26 mouse cellular contexts compared by ENCODE assay signal in genomic region chr6:114264426-114264825, GRCm38 (mm10). TPM values are rescaled to one million over a fixed set of nuclear protein-coding genes. Genes with fewer than 3 reads are reported as not detected.
DNase-seq lines count a peak whose midpoint lies in the region; ATAC-seq and TF ChIP-seq lines count a peak whose summit lies in the region.
"Had no signal": no experiment of that assay in that cellular context is flagged by ENCODE, and none has a peak within 500 bp of the region (broad histone marks: within the 10 kb centered on the region; RNA-seq: fewer than 3 reads in every experiment).

No protein-coding gene starts in this region.

- H3K9me3 ChIP-seq in embryonic facial prominence, embryonic 14.5 days (ENCODE audit: control insufficient read depth, low read length), result no peaks in the 10 kb centered on the region
- no peaks in the 10 kb centered on the region for H3K9me3 ChIP-seq in embryonic facial prominence, embryonic 10.5 days
- H3K9me3 ChIP-seq in kidney, embryonic 14.5 days (ENCODE audit: control insufficient read depth, low read length), result no peaks in the 10 kb centered on the region
- H3K9me3 ChIP-seq in midbrain, embryonic 16.5 days (replicated peaks; ENCODE audit: control insufficient read depth, low read length, poor library complexity, severe bottlenecking), result no peaks in the 10 kb centered on the region
- no peaks in the 10 kb centered on the region for H3K9me3 ChIP-seq in midbrain, embryonic 10.5 days (replicated peaks)
- H3K9me3 ChIP-seq in forebrain, postnatal 0 days (ENCODE audit: low read length), result no peaks in the 10 kb centered on the region
- H3K9me3 ChIP-seq: embryonic facial prominence, embryonic 12.5 days; heart, embryonic 15.5 days; lung, embryonic 15.5 days had no signal

- no peak overlapping the region for H3K27ac ChIP-seq in embryonic facial prominence, embryonic 14.5 days (replicated peaks; ENCODE audit: low read depth, low read length)
- no peak overlapping the region for H3K27ac ChIP-seq in embryonic facial prominence, embryonic 10.5 days (replicated peaks)
- H3K27ac ChIP-seq in kidney, adult 2 months (ENCODE audit: insufficient read depth, low read depth, low read length), result no peak overlapping the region
- no peak overlapping the region for H3K27ac ChIP-seq in kidney, embryonic 14.5 days (ENCODE audit: low read depth, low read length)
- H3K27ac ChIP-seq in midbrain, embryonic 16.5 days (ENCODE audit: low read length), result 0 out of 2 replicates have a peak overlapping the region, but pooled peaks have one; percentile 2
- no peak overlapping the region for H3K27ac ChIP-seq in midbrain, embryonic 10.5 days (replicated peaks)
- H3K27ac ChIP-seq in forebrain, postnatal 0 days (ENCODE audit: low read depth, low read length), result peak overlapping the region; percentile 64; the same call in 1 of the 2 replicates
- H3K27ac ChIP-seq: embryonic facial prominence, embryonic 12.5 days; gastrocnemius, adult 2 months; heart, embryonic 15.5 days; lung, embryonic 15.5 days had no signal

- H3K36me3 ChIP-seq in embryonic facial prominence, embryonic 14.5 days (ENCODE audit: control insufficient read depth, insufficient read depth, low read length), result no peaks in the 10 kb centered on the region
- no peaks in the 10 kb centered on the region for H3K36me3 ChIP-seq in embryonic facial prominence, embryonic 10.5 days (replicated peaks)
- no peaks in the 10 kb centered on the region for H3K36me3 ChIP-seq in kidney, adult 2 months (ENCODE audit: control insufficient read depth, insufficient read depth, low read length)
- no peaks in the 10 kb centered on the region for H3K36me3 ChIP-seq in kidney, embryonic 14.5 days (ENCODE audit: control insufficient read depth, insufficient read depth, low read length)
- H3K36me3 ChIP-seq in midbrain, embryonic 16.5 days (ENCODE audit: control insufficient read depth, insufficient read depth, low read length), result no peaks in the 10 kb centered on the region
- H3K36me3 ChIP-seq in midbrain, embryonic 10.5 days, result no peaks in the 10 kb centered on the region
- no peaks in the 10 kb centered on the region for H3K36me3 ChIP-seq in forebrain, postnatal 0 days (ENCODE audit: insufficient read depth)
- H3K36me3 ChIP-seq: embryonic facial prominence, embryonic 12.5 days; heart, embryonic 15.5 days; lung, embryonic 15.5 days had no signal

- peak; percentile 84 for DNase-seq in embryonic facial prominence, embryonic 14.5 days (ENCODE audit: low spot score)
- DNase-seq in embryonic facial prominence, embryonic 10.5 days (ENCODE audit: low spot score), result no peak
- DNase-seq in kidney, adult 2 months, result peak; percentile 10
- no peak for DNase-seq in midbrain, embryonic 10.5 days (ENCODE audit: low spot score)
- DNase-seq in forebrain, postnatal 0 days, result peak; percentile 63
- no peak for DNase-seq in adrenal gland, postnatal 14 days
- DNase-seq: adrenal gland, adult 2 months; cerebellum, adult 18-20 months; gastrocnemius, adult 2 months; heart, adult 11 months; kidney, adult 8-10 months; spleen, adult 18-20 months; thymus, adult 18-20 months had no signal

- TF ChIP-seq CTCF in kidney, adult 2 months (conservative IDR thresholded peaks at IDR 0.05; ENCODE audit: insufficient read depth, insufficient read length, low read depth, low read length), result no peak
- no peak for TF ChIP-seq CTCF in forebrain, postnatal 0 days (IDR thresholded peaks at IDR 0.05; ENCODE audit: low read depth)

- TF ChIP-seq POLR2A in kidney, adult 2 months (IDR thresholded peaks at IDR 0.05; ENCODE audit: low read depth, low read length), result no peak

- no peaks in the 10 kb centered on the region for H3K4me1 ChIP-seq in embryonic facial prominence, embryonic 14.5 days (ENCODE audit: control insufficient read depth, insufficient read depth, low read length)
- peaks cover 19% of the 10 kb centered on the region for H3K4me1 ChIP-seq in embryonic facial prominence, embryonic 10.5 days
- H3K4me1 ChIP-seq in kidney, adult 2 months (ENCODE audit: control insufficient read depth, insufficient read depth, low read length), result no peaks in the 10 kb centered on the region
- no peaks in the 10 kb centered on the region for H3K4me1 ChIP-seq in kidney, embryonic 14.5 days (ENCODE audit: control insufficient read depth, insufficient read depth, low read length)
- peaks cover 18% of the 10 kb centered on the region for H3K4me1 ChIP-seq in midbrain, embryonic 16.5 days (ENCODE audit: control insufficient read depth, insufficient read depth, low read length)
- H3K4me1 ChIP-seq in midbrain, embryonic 10.5 days, result peaks cover 31% of the 10 kb centered on the region
- H3K4me1 ChIP-seq in forebrain, postnatal 0 days (ENCODE audit: insufficient read depth), result peaks cover 13% of the 10 kb centered on the region; the same call in 1 of the 2 replicates
- H3K4me1 ChIP-seq: embryonic facial prominence, embryonic 12.5 days; lung, embryonic 15.5 days had no signal

- no peak overlapping the region for H3K9ac ChIP-seq in embryonic facial prominence, embryonic 14.5 days (ENCODE audit: low read depth, low read length)
- no peak overlapping the region for H3K9ac ChIP-seq in kidney, embryonic 14.5 days (ENCODE audit: low read depth, low read length)
- no peak overlapping the region for H3K9ac ChIP-seq in midbrain, embryonic 16.5 days (ENCODE audit: low read depth, low read length)
- H3K9ac ChIP-seq in forebrain, postnatal 0 days, result no peak overlapping the region
- H3K9ac ChIP-seq: embryonic facial prominence, embryonic 12.5 days; heart, embryonic 15.5 days; lung, embryonic 15.5 days had no signal

- H3K4me2 ChIP-seq in embryonic facial prominence, embryonic 14.5 days (ENCODE audit: low read depth, low read length), result no peak overlapping the region
- no peak overlapping the region for H3K4me2 ChIP-seq in kidney, embryonic 14.5 days (replicated peaks; ENCODE audit: low read depth, low read length)
- no peak overlapping the region for H3K4me2 ChIP-seq in midbrain, embryonic 16.5 days (ENCODE audit: low read length)
- no peak overlapping the region for H3K4me2 ChIP-seq in forebrain, postnatal 0 days (ENCODE audit: low read depth)
- H3K4me2 ChIP-seq: embryonic facial prominence, embryonic 12.5 days; heart, embryonic 15.5 days; lung, embryonic 15.5 days had no signal

- WGBS in embryonic facial prominence, embryonic 14.5 days, result 46% methylated on average over 5 of the region's 5 CpGs
- 71% methylated on average over 5 of the region's 5 CpGs for WGBS in embryonic facial prominence, embryonic 10.5 days
- WGBS in kidney, adult 2 months, result 60% methylated on average over 5 of the region's 5 CpGs
- 66% methylated on average over 5 of the region's 5 CpGs for WGBS in kidney, embryonic 14.5 days
- 60% methylated on average over 5 of the region's 5 CpGs for WGBS in midbrain, embryonic 16.5 days
- 76% methylated on average over 5 of the region's 5 CpGs for WGBS in midbrain, embryonic 10.5 days
- 19% methylated on average over 5 of the region's 5 CpGs for WGBS in forebrain, postnatal 0 days

- no peaks in the 10 kb centered on the region for H3K27me3 ChIP-seq in embryonic facial prominence, embryonic 14.5 days (replicated peaks; ENCODE audit: control insufficient read depth, insufficient read depth, low read length)
- 0 out of 2 replicates have a peak, but pooled peaks cover 4% of the 10 kb centered on the region for H3K27me3 ChIP-seq in embryonic facial prominence, embryonic 10.5 days (replicated peaks; ENCODE audit: low read depth, poor library complexity, severe bottlenecking)
- no peaks in the 10 kb centered on the region for H3K27me3 ChIP-seq in kidney, adult 2 months (replicated peaks; ENCODE audit: control insufficient read depth, insufficient read depth, low read length)
- H3K27me3 ChIP-seq in kidney, embryonic 14.5 days (ENCODE audit: control insufficient read depth, insufficient read depth, low read length), result 0 out of 2 replicates have a peak, but pooled peaks cover 4% of the 10 kb centered on the region
- H3K27me3 ChIP-seq in midbrain, embryonic 16.5 days (ENCODE audit: control insufficient read depth, insufficient read depth, low read depth, low read length), result no peaks in the 10 kb centered on the region
- no peaks in the 10 kb centered on the region for H3K27me3 ChIP-seq in midbrain, embryonic 10.5 days (ENCODE audit: low read depth, poor library complexity, severe bottlenecking)
- H3K27me3 ChIP-seq in forebrain, postnatal 0 days (ENCODE audit: insufficient read depth, low read length), result no peaks in the 10 kb centered on the region
- H3K27me3 ChIP-seq: lung, embryonic 15.5 days had no signal

- peak; percentile 65; the same call in 1 of the 2 replicates for ATAC-seq in embryonic facial prominence, embryonic 14.5 days (ENCODE audit: low read depth)
- ATAC-seq in kidney, embryonic 14.5 days (ENCODE audit: low FRiP score, low TSS enrichment), result no peak
- ATAC-seq in midbrain, embryonic 16.5 days, result no peak
- ATAC-seq in forebrain, postnatal 0 days, result peak; percentile 57; the same call in 1 of the 2 replicates
- ATAC-seq: CD4-positive, CD25-positive, alpha-beta regulatory T cell, adult 4 months; hindbrain, embryonic 16.5 days had no signal

- H3K4me3 ChIP-seq in embryonic facial prominence, embryonic 14.5 days (ENCODE audit: low read depth, low read length), result no peak overlapping the region
- H3K4me3 ChIP-seq in embryonic facial prominence, embryonic 10.5 days, result no peak overlapping the region
- H3K4me3 ChIP-seq in kidney, adult 2 months (ENCODE audit: insufficient read depth, low read depth, low read length), result no peak overlapping the region
- H3K4me3 ChIP-seq in kidney, embryonic 14.5 days (ENCODE audit: low read length), result no peak overlapping the region
- no peak overlapping the region for H3K4me3 ChIP-seq in midbrain, embryonic 16.5 days (ENCODE audit: low read depth, low read length)
- no peak overlapping the region for H3K4me3 ChIP-seq in midbrain, embryonic 10.5 days
- no peak overlapping the region for H3K4me3 ChIP-seq in forebrain, postnatal 0 days (ENCODE audit: low read depth, low read length)
- H3K4me3 ChIP-seq: embryonic facial prominence, embryonic 12.5 days; gastrocnemius, adult 2 months; heart, embryonic 15.5 days; lung, embryonic 15.5 days had no signal

RNA-seq across cellular contexts. Expression of gene Slc6a1, which starts 18.0 kb away (rescaled TPM):
- 2.7 and 2.8 TPM in 2 replicates for polyA plus RNA-seq in embryonic facial prominence, embryonic 14.5 days (2014; fragmentation: Nextera tagmentation; extraction: Ambion mirVana)
- 1.4 and 2.4 TPM in 2 replicates for polyA plus RNA-seq in embryonic facial prominence, embryonic 10.5 days (2016; fragmentation: Nextera tagmentation; extraction: Ambion mirVana)
- 0.03 and 0.19 TPM in 2 replicates for polyA plus RNA-seq in kidney, adult 2 months (2012; rRNA removed)
- polyA plus RNA-seq in kidney, embryonic 14.5 days (2014; fragmentation: Nextera tagmentation; extraction: Ambion mirVana), result 0.12 TPM in 1 of 2 replicates, not detected in the other
- 147 and 182 TPM in 2 replicates for polyA plus RNA-seq in midbrain, embryonic 16.5 days (2015; fragmentation: Nextera tagmentation; extraction: Ambion mirVana)
- polyA plus RNA-seq in midbrain, embryonic 10.5 days (2016; fragmentation: Nextera tagmentation; extraction: Ambion mirVana), result 4.7 and 13.1 TPM in 2 replicates
- 221 and 302 TPM in 2 replicates for total RNA-seq in forebrain, postnatal 0 days (2014; rRNA removed)
- 105 and 152 TPM in 2 replicates for polyA plus RNA-seq in forebrain, postnatal 0 days (2015; fragmentation: Nextera tagmentation; extraction: Ambion mirVana)
- 0.45 TPM in 1 of 2 replicates, not detected in the other for total RNA-seq in adrenal gland, postnatal 14 days (2021)
- total RNA-seq: adrenal gland, adult 2 months; liver, adult 2 months; megakaryocyte progenitor cell, adult 5-6 weeks; MEL; monocyte, adult 5-6 weeks; neutrophil, adult 5-6 weeks had no signal
- polyA plus RNA-seq: adrenal gland, adult 2 months; stomach, embryonic 14.5 days had no signal

Comparison
In these comparisons a context has a peak if more than half of its experiments do, and no peak if none do; other contexts are left out.
1. DNase-seq: peak in embryonic facial prominence, embryonic 14.5 days (single experiment), kidney, adult 2 months (single experiment) and forebrain, postnatal 0 days (single experiment); none in embryonic facial prominence, embryonic 10.5 days (single experiment), midbrain, embryonic 10.5 days (single experiment) and adrenal gland, postnatal 14 days (single experiment).
2. H3K27ac ChIP-seq: peak in midbrain, embryonic 16.5 days (single experiment) and forebrain, postnatal 0 days (single experiment); none in embryonic facial prominence, embryonic 14.5 days (single experiment), embryonic facial prominence, embryonic 10.5 days (single experiment), kidney, adult 2 months (single experiment), kidney, embryonic 14.5 days (single experiment) and midbrain, embryonic 10.5 days (single experiment).
3. ATAC-seq: peak in embryonic facial prominence, embryonic 14.5 days (single experiment) and forebrain, postnatal 0 days (single experiment); none in kidney, embryonic 14.5 days (single experiment) and midbrain, embryonic 16.5 days (single experiment).